Mouse (Mus musculus) frontal cortex, adult (tissue): Measurements from ENCODE around the gene St6galnac1.

Experiments used
- ATAC-seq: cut with Nextera tagmentation; 2 replicates; pipeline ENCODE4 v1.9.2; 2017; ENCODE audit warnings: mild to moderate bottlenecking, moderate library complexity, mixed read lengths; ENCODE audit not compliant: low TSS enrichment

Gene St6galnac1

GRCm38 (mm10) chr11:116775407-116775806 is at the start of gene St6galnac1:
Gene St6galnac1 (minus strand): TSS chr11:116775507.
- no peak for ATAC-seq

- ATAC-seq: peak; percentile 27; the same call in 1 of the 2 replicates
Measured at GRCm38 (mm10) chr11:116823885-116824284, 48.6 kb upstream of the St6galnac1 start.

GRCm38 (mm10) chr11:116823255-116823654 is 47.9 kb upstream of the St6galnac1 start:
- ATAC-seq: no peak

GRCm38 (mm10) chr11:116822626-116823025 is 47.3 kb upstream of the St6galnac1 start:
- ATAC-seq: peak; percentile 75; the same call in 1 of the 2 replicates

GRCm38 (mm10) chr11:116822215-116822614 is 46.9 kb upstream of the St6galnac1 start:
- 0 out of 2 replicates have a peak, but pooled peaks have one; percentile 0 for ATAC-seq

- no peak for ATAC-seq
Measured at GRCm38 (mm10) chr11:116821057-116821940, 46.0 kb upstream of the St6galnac1 start.

GRCm38 (mm10) chr11:116819932-116820593 is 44.8 kb upstream of the St6galnac1 start:
- no peak for ATAC-seq

- ATAC-seq: no peak
Measured at GRCm38 (mm10) chr11:116818722-116819121, 43.4 kb upstream of the St6galnac1 start.

GRCm38 (mm10) chr11:116817567-116817966 is 42.3 kb upstream of the St6galnac1 start:
- ATAC-seq: no peak

- ATAC-seq: no peak
Measured at GRCm38 (mm10) chr11:116816769-116817168, 41.5 kb upstream of the St6galnac1 start.

- ATAC-seq: no peak
Measured at GRCm38 (mm10) chr11:116814884-116815415, 39.6 kb upstream of the St6galnac1 start.

- ATAC-seq: no peak
Measured at GRCm38 (mm10) chr11:116814076-116814883, 39.0 kb upstream of the St6galnac1 start.

GRCm38 (mm10) chr11:116813610-116814009 is 38.3 kb upstream of the St6galnac1 start:
- ATAC-seq: no peak

GRCm38 (mm10) chr11:116812793-116813529 is 37.7 kb upstream of the St6galnac1 start:
- no peak for ATAC-seq

GRCm38 (mm10) chr11:116810983-116811901 is 35.9 kb upstream of the St6galnac1 start:
- peak; percentile 88 for ATAC-seq

- ATAC-seq: no peak
Measured at GRCm38 (mm10) chr11:116810528-116810927, 35.2 kb upstream of the St6galnac1 start.

- no peak for ATAC-seq
Measured at GRCm38 (mm10) chr11:116809520-116809919, 34.2 kb upstream of the St6galnac1 start.

- ATAC-seq: no peak
Measured at GRCm38 (mm10) chr11:116808811-116809395, 33.6 kb upstream of the St6galnac1 start.

GRCm38 (mm10) chr11:116807938-116808606 is 32.8 kb upstream of the St6galnac1 start:
- 0 out of 2 replicates have a peak, but pooled peaks have one; percentile 28 for ATAC-seq
